Mouse (Mus musculus): Measurements from ENCODE around the gene Slc37a1. TPM values are rescaled to one million over a fixed set of nuclear protein-coding genes. Genes with fewer than 3 reads are reported as not detected.

Gene Slc37a1
- polyA plus RNA-seq, 1 experiment: 7.2 TPM

DNA sequence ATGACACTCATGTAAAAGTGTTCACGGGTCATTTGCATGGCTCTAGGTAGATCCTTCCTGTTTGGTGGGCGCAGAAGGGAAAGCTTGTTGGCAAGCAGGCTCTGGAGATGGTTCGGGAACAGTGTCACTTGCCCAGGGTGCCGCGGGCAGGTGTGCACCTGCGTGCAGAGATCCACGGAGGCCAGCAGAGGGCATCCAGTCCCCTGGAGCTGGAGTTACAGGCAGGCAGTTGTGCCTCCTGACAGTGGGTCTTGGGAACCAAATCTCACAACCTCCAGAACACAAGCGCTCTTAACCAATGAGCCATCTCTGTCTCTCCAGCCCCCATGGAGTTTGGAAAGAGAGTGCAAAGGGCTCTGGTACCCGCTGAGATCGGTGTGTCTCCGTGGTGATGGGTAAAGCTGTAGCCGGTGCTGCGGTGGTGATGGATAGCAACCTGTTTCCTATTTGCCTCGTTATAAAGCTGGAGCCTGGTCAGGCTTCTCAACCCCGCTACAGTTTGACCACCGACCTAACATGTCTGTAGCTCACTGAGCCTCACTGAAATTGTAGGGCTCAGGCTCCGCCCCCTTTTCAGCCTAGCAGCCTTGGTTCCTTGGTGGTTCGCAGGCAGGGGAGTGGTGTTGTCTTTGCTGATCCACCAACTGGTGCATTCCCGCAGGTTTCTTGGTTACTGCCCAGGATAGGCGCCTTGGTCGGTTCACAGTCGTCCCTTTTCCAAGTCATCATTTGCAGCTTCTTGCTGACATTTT, 31.1 kb downstream of the Slc37a1 start:
- Histone ChIP-seq H3K4me3 (ENCODE audit: control insufficient read depth, low read depth, low read length) (no peak overlapping the region), H3K4me1 (ENCODE audit: control insufficient read depth, insufficient read depth, low read length) (no peaks in the 10 kb centered on the region; the same call in none of the 2 replicates), H3K27me3 (ENCODE audit: control insufficient read depth, insufficient read depth, low read length) (no peaks in the 10 kb centered on the region), H3K27ac (ENCODE audit: control insufficient read depth, insufficient read depth, low read depth, low read length) (no peak overlapping the region), H3K36me3 (ENCODE audit: control insufficient read depth, insufficient read depth, low read length) (no peaks in the 10 kb centered on the region)
- no peak for TF ChIP-seq CTCF (IDR thresholded peaks at IDR 0.05; ENCODE audit: control insufficient read depth, insufficient read depth, insufficient replicate concordance, low read depth, low read length)
- no peak for TF ChIP-seq POLR2A (IDR thresholded peaks at IDR 0.05; ENCODE audit: control insufficient read depth, low read depth, low read length)

DNA sequence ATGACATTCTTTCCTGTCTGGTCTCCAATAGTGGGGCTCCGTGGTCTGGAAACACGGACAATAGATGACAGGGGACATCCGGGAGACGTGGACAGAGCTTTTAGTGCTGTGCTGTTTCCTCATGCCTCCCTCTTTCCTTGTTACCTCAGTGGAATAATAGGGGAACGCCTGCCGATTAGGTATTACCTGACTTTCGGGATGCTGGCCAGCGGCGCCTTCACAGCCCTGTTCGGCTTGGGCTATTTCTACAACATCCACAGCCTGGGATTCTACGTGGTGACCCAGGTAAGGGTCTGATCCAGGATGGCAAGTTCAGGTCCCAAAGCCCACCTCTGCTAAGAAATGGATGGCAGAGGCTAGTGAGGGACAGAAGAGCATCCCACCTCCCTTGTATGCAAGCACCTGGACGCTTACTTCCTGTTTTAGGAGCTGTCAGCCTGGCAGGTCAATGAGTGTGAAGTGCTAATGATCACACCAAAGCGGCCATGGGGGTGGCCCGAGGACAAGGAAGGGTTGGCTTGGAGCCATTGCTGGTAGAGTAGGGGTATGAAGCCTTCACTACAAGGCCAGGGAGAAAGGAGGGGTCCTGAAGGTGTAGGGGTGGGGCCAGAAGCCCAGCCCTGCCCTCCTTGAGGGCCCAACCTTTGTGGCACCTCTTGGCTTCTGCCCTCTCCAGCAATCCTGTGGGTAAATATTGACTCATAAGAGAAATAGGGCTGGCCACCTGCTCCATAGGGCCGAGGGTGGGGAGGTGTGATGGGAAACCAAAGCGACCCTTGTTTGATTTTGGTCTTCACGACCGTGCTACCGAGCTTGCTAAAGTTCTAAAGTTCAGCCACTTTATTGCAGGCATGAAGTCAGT, 32.5 kb downstream of the Slc37a1 start:
- Histone ChIP-seq H3K4me3 (ENCODE audit: control insufficient read depth, low read depth, low read length) (no peak overlapping the region), H3K27me3 (ENCODE audit: control insufficient read depth, insufficient read depth, low read length) (no peaks in the 10 kb centered on the region), H3K27ac (ENCODE audit: control insufficient read depth, insufficient read depth, low read depth, low read length) (no peak overlapping the region), H3K4me1 (ENCODE audit: control insufficient read depth, insufficient read depth, low read length) (no peaks in the 10 kb centered on the region; the same call in 1 of the 2 replicates), H3K36me3 (ENCODE audit: control insufficient read depth, insufficient read depth, low read length) (no peaks in the 10 kb centered on the region)
- TF ChIP-seq POLR2A (IDR thresholded peaks at IDR 0.05; ENCODE audit: control insufficient read depth, low read depth, low read length) (no peak), CTCF (IDR thresholded peaks at IDR 0.05; ENCODE audit: control insufficient read depth, insufficient read depth, insufficient replicate concordance, low read depth, low read length) (no peak)

GRCm38 (mm10) chr17:31321425-31321824, 34.8 kb downstream of the Slc37a1 start:
- TF ChIP-seq CTCF (IDR thresholded peaks at IDR 0.05; ENCODE audit: control insufficient read depth, insufficient read depth, insufficient replicate concordance, low read depth, low read length): no peak
- no peak for TF ChIP-seq POLR2A (IDR thresholded peaks at IDR 0.05; ENCODE audit: control insufficient read depth, low read depth, low read length)
- Histone ChIP-seq H3K4me3 (ENCODE audit: control insufficient read depth, low read depth, low read length) (no peak overlapping the region), H3K36me3 (ENCODE audit: control insufficient read depth, insufficient read depth, low read length) (no peaks in the 10 kb centered on the region), H3K4me1 (ENCODE audit: control insufficient read depth, insufficient read depth, low read length) (no peaks in the 10 kb centered on the region; the same call in 1 of the 2 replicates), H3K27me3 (ENCODE audit: control insufficient read depth, insufficient read depth, low read length) (no peaks in the 10 kb centered on the region), H3K27ac (ENCODE audit: control insufficient read depth, insufficient read depth, low read depth, low read length) (no peak overlapping the region)

DNA sequence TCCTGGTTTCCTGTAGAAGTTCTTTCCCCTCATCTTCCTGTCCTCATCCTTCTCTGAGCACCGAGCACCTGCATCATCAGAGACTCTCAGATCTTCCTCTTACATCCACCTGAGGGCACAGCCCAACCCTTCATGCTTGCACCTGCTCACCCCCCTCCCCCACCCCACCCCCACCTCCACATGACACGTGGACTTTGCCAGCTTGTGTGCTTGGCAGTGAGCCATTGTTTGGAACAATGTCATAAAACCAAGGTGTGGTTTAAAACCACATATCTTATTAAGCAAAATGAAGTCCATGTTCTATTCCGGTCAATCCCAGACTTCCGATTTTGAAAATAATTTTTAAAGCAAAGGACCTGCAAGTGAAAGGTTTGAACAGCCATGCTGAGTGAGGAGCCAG, 35.9 kb downstream of the Slc37a1 start:
- Histone ChIP-seq H3K4me3 (ENCODE audit: control insufficient read depth, low read depth, low read length) (no peak overlapping the region), H3K27ac (ENCODE audit: control insufficient read depth, insufficient read depth, low read depth, low read length) (no peak overlapping the region), H3K4me1 (ENCODE audit: control insufficient read depth, insufficient read depth, low read length) (no peaks in the 10 kb centered on the region; the same call in 1 of the 2 replicates), H3K36me3 (ENCODE audit: control insufficient read depth, insufficient read depth, low read length) (no peaks in the 10 kb centered on the region), H3K27me3 (ENCODE audit: control insufficient read depth, insufficient read depth, low read length) (no peaks in the 10 kb centered on the region)
- TF ChIP-seq POLR2A (IDR thresholded peaks at IDR 0.05; ENCODE audit: control insufficient read depth, low read depth, low read length) (no peak), CTCF (IDR thresholded peaks at IDR 0.05; ENCODE audit: control insufficient read depth, insufficient read depth, insufficient replicate concordance, low read depth, low read length) (no peak)

DNA sequence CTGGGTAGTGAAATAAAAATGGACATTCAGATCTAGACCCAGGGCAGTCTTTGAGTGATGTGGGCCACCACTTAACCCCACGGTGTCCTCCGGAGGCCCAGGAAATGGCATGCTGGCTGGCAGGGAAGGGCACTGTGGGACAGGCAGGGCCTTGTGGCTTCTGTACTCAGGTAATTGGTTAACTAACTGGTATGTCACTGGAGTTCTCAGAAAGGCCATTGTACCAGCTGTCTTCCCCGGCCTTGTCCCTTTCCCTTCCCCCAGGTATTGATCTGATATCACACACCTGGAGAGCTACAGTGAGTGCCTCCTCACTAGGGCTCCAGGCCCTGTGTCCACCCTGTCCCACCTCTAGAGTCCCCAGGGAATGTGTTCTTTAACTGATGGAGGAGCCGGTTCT, 36.8 kb downstream of the Slc37a1 start:
- no peaks in the 10 kb centered on the region for H3K27me3 ChIP-seq (ENCODE audit: control insufficient read depth, insufficient read depth, low read length)
- H3K36me3 ChIP-seq (ENCODE audit: control insufficient read depth, insufficient read depth, low read length): no peaks in the 10 kb centered on the region

DNA sequence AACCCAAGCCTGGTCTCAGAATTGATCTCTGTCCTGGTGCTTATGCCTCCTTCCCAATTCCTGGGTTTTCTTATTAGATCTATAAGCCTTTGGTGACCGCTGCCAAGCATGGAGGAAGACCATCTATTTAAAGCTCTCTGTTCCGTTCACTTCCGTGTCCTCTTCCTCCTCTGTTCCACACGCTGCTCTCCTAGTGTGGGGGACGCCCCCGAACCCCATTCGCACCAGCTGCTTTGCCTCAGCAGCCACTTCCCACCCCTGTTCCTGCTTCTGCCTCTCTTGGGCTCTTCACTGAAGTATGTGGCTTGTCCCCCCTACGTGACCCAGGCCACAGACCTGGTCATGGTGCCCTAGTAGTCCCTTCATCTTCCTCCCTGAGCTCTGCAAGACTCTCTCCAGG, 37.6 kb downstream of the Slc37a1 start:
- Histone ChIP-seq H3K4me3 (ENCODE audit: control insufficient read depth, low read depth, low read length) (no peak overlapping the region), H3K36me3 (ENCODE audit: control insufficient read depth, insufficient read depth, low read length) (no peaks in the 10 kb centered on the region), H3K27ac (ENCODE audit: control insufficient read depth, insufficient read depth, low read depth, low read length) (no peak overlapping the region), H3K27me3 (ENCODE audit: control insufficient read depth, insufficient read depth, low read length) (no peaks in the 10 kb centered on the region), H3K4me1 (ENCODE audit: control insufficient read depth, insufficient read depth, low read length) (no peaks in the 10 kb centered on the region; the same call in 1 of the 2 replicates)
- no peak for TF ChIP-seq POLR2A (IDR thresholded peaks at IDR 0.05; ENCODE audit: control insufficient read depth, low read depth, low read length)
- TF ChIP-seq CTCF (IDR thresholded peaks at IDR 0.05; ENCODE audit: control insufficient read depth, insufficient read depth, insufficient replicate concordance, low read depth, low read length): no peak

More for the DNA sequence above, 36.8 kb downstream of the Slc37a1 start:
- no peak overlapping the region for H3K27ac ChIP-seq (ENCODE audit: control insufficient read depth, insufficient read depth, low read depth, low read length)
- H3K4me3 ChIP-seq (ENCODE audit: control insufficient read depth, low read depth, low read length): no peak overlapping the region
- no peak for TF ChIP-seq CTCF (IDR thresholded peaks at IDR 0.05; ENCODE audit: control insufficient read depth, insufficient read depth, insufficient replicate concordance, low read depth, low read length)
- no peak for TF ChIP-seq POLR2A (IDR thresholded peaks at IDR 0.05; ENCODE audit: control insufficient read depth, low read depth, low read length)
- H3K4me1 ChIP-seq (ENCODE audit: control insufficient read depth, insufficient read depth, low read length): no peaks in the 10 kb centered on the region; the same call in 1 of the 2 replicates

Data from testis, adult 2 months (tissue).